Mouse (Mus musculus) leukemia stem cell, adult 10-12 weeks (primary cell): ENCODE results near the gene Gm20683. TPM values are rescaled to one million over a fixed set of nuclear protein-coding genes. Genes with fewer than 3 reads are reported as not detected.

Experiments used
- polyA plus RNA-seq: library from polyadenylated mRNA; stranded (reverse); fragments of >175 nt; gene quantifications from 2 replicates; pipeline ENCODE4 v1.2.3, GENCODE M21; 2012; ENCODE audit warnings: low replicate concordance

Gene Gm20683
- polyA plus RNA-seq, result 12.7 and 16.5 TPM in 2 replicates

GRCm38 (mm10) chr17:25841117-25841880 is at the start of gene Gm20683:
Gm20683 (minus strand) TSS chr17:25841763.

GRCm38 (mm10) chr17:25880196-25880910 is 38.8 kb upstream of the Gm20683 start, which contains the start of gene Wfikkn1:
Wfikkn1 (minus strand) TSS chr17:25880858.

GRCm38 (mm10) chr17:25874721-25875170 is 33.2 kb upstream of the Gm20683 start, which contains the start of gene Mettl26:
Mettl26 (plus strand) TSS chr17:25875074.

GRCm38 (mm10) chr17:25868601-25869191 is 27.1 kb upstream of the Gm20683 start, which contains the start of gene Mcrip2:
Mcrip2 (minus strand) TSS chr17:25868764.

GRCm38 (mm10) chr17:25860832-25861703 is 19.5 kb upstream of the Gm20683 start, which contains the start of gene Wdr90:
Wdr90 (minus strand) TSS chr17:25861501.

GRCm38 (mm10) chr17:25844396-25844901 is 2.9 kb upstream of the Gm20683 start, which contains the start of gene Rhot2:
Rhot2 (minus strand) TSS chr17:25844851.

GRCm38 (mm10) chr17:25837076-25837410 is 4.5 kb downstream of the Gm20683 start, which contains the start of gene Rhbdl1:
Rhbdl1 (minus strand) TSS chr17:25837295.

GRCm38 (mm10) chr17:25833291-25833663 is 8.3 kb downstream of the Gm20683 start, which contains the start of gene Stub1:
Stub1 (minus strand) TSS chr17:25833404.

GRCm38 (mm10) chr17:25828712-25829557 is 12.6 kb downstream of the Gm20683 start, which contains the start of gene Jmjd8:
Jmjd8 (plus strand) TSS chr17:25828867.

GRCm38 (mm10) chr17:25823452-25823851 is 18.1 kb downstream of the Gm20683 start, which contains the start of gene Wdr24:
Wdr24 (plus strand) TSS chr17:25823627.

GRCm38 (mm10) chr17:25808789-25809605 is 32.6 kb downstream of the Gm20683 start, which contains the start of gene Fbxl16:
Fbxl16 (plus strand) TSS chr17:25809085.

GRCm38 (mm10) chr17:25796951-25797369 is 44.6 kb downstream of the Gm20683 start, which contains the start of gene Metrn:
Metrn (minus strand) TSS chr17:25797136.

GRCm38 (mm10) chr17:25795609-25796092 is 45.9 kb downstream of the Gm20683 start, which contains the start of gene AC134908.4:
AC134908.4 (minus strand) TSS chr17:25795659.

GRCm38 (mm10) chr17:25792615-25793014 is 48.9 kb downstream of the Gm20683 start, which contains the start of gene Fam173a:
Fam173a (minus strand) TSS chr17:25792901.

GRCm38 (mm10) chr17:25786280-25786679 is 55.3 kb downstream of the Gm20683 start, which contains the start of gene Ccdc78:
Ccdc78 (plus strand) TSS chr17:25786580.

GRCm38 (mm10) chr17:25785281-25785745 is 56.2 kb downstream of the Gm20683 start, which contains the start of gene Haghl:
Haghl (minus strand) TSS chr17:25785673.

